Mouse (Mus musculus) ZHBTc4 (cell line): ENCODE results near the gene Rnf152.
A peak's percentile ranks its signal among the peaks of the same experiment; 100 is the strongest.

Source experiments
- DNase-seq: peaks from one replicate; pipeline ENCODE4 v3.0.0-alpha.2; 2011; ENCODE audit warnings: low read depth, low spot score

Rnf152 gene

DNA sequence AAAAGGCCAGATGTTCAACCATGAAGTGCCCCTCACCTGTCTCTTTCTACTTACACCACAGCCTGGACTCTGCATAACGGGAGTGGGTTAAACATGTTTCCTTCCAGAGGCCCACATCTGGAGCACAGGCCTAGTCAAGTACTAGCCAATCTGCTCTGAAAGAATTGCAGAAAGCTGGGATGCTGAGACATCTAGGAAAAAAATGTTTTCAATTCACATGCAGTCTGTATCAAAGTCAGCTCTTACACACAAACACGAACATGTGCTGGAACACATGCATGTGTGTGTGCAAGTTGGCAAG, 44.0 kb downstream of the Rnf152 start:
- DNase-seq: no peak

DNA sequence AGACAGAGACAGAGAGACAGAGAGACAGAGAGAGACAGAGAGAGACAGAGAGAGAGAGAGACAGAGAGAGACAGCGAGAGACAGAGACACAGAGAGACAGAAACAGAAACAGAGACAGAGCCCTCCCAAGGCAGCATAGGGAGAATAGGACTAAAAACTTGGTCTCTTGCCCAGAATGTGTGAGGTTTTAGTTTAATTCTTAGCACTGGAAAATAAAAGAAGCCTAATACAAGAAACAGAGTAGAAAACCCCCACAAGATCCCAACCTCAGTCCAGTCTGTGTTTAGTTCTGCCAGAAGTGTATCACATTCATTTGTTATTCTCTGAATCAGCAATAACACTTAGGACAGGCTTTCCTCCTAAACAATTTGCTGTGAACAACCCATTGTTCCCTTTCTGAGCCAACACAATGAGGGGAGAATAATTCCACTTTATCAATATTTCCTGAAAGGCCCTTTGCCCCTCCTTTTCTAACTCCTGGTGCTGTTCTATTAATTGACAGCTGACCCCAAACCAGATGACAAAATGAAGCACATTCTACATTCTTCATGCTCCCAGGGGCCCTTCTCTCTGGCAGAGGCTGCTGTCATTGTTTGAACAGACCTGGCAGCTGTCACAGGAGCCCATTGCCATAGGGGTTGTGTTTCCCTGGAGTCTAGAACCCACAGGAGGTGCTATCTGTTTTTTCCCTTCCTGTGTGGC, 44.5 kb downstream of the Rnf152 start:
- no peak for DNase-seq

DNA sequence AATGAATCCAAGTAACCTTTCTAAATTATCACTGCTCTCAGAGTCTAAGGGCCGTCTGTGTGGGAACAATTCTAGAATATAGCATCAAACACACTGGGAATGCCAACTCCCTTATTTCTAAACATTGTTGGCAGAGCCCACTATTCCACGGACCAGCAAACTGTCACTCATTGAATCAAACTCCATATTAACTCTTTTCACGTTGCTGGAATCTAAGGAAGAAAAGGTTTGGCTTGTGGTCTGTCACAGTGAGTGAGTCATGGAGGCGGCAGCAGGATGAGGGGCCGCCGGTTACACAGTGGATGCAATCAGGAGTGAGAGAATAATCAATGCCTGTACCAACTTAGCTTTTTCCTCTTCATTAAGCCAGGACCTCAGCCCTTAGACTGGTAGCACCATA, 54.3 kb downstream of the Rnf152 start:
- DNase-seq: no peak

DNA sequence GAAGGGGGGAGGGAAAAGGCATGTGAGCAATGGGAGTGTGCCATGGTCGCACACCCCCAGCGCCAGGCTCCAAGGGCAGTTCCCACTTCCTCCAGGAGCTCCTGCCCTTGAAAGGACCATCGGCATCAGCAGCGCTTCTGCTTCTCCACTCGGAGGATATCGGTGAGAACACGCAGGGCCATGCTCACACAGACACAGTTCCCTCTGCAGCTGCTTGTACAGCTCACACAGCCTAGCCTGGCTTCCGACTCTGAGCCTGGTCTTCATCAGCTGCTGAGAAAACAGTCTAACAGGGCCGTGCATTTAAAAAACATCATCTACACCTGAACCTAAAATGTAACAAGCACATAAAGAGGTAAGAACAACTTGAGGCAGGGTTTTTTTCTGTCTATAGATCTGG, 54.7 kb downstream of the Rnf152 start:
- no peak for DNase-seq

DNA sequence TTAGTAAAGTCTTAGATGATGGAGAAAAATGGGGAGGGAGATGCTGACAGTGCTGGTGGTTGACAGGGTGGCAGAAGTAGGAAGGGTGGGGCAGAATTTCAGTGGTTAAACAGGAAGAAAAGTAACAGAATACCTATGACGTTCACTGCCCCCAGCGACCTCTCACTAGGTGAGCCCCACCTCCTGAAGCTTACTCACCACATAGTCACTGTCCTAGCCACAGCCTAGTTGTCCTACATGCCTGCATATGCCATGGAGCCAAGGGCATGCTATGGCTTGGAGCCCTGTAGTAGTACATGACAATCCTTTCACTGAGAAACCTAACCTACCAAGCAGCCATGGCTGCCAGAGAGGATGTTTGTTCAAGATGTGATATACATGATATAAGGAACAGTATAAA, 64.7 kb downstream of the Rnf152 start:
- no peak for DNase-seq

DNA sequence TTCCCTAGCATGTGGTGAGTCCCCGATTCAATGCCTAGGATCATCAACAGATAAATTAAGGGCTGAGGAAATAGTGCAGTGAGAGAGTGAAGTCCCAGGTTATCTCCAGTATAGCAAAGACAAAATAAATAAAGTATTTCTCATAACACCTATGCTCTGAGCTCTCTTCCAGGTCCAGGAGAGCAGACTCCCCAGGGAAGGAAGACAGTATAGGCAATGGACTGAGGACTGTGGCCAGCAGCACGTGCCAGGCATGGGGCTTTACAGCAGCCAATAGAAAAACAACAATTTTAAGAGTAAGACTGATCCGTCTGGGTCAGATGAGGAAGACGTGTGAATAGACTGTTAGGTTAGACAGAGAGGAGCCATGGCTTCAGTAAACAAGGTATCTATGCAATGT, 69.0 kb downstream of the Rnf152 start:
- DNase-seq: no peak

DNA sequence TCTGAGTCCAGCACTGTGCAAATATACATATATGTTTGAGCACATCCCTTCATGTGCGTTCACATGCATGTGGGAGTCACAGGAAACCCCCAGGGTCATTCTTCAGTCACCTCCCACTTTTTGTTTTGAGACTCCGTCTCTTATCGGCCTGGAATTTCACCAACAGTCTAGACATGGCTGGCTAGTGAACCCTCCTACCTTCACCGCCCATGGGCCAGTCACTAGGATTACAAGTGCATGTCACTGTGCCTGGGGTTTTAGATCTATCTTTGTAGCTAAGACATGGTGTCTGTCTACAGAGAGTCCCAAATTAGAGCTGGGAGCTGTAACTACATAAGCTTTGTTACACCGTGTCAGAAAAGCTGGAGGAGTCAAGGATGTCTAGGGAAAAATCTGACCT, 69.6 kb downstream of the Rnf152 start:
- DNase-seq: no peak

DNA sequence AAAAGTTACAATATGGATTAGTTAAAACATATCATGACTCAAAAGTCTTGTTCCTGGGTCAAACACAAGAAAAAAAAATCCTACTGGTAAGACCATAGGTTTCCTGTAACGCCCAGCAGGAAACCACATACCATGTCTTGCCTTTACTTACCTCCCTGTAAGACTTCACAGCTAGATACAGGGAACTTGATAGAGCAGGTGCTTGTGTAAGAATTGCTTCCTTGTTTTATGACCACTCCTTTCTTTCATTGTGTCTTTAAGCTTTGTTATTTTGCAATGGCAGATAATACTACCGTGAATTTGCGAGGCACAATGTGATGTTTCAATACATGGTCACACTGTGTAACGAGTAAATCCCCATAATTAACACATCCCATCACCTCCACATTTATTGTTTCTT, 71.5 kb downstream of the Rnf152 start:
- DNase-seq: no peak

DNA sequence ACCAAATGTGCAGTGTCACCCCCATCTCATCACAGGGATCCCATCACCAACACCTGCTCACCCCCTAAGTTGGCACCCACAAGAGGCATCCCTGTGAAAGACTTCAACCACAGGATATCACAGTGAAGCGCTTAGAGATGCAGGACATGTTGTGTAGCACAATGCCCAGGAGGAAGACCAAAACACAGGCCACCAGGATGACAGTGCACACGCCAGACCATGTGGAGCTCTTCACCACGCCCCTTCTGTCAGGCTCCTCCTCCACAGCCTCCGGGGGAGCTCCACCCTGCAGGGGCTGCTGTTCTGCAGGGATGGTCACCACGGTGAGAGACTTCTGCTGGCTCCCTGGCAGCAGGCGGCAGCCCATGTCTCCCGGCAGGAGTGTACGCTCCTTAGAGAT, 72.4 kb downstream of the Rnf152 start:
- DNase-seq: peak; percentile 5

DNA sequence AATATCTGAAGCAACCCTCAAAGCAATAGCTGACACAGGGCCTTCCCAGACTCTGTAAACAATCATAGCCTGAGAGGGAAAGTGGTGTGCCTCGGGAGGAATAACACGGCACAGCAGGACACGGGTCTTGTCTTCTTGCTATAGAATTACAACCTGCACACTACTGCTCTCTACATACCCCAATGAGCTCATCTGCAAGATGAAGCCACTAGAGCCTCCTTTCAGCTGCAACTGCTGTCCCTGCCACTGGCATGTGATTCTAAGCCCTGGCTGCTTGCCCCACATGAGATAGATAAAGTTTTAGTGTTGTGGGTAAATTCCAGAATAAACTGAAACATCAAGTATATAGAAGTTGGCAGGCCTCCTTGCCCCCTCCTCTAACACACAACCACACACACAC, 75.2 kb downstream of the Rnf152 start:
- DNase-seq: no peak

DNA sequence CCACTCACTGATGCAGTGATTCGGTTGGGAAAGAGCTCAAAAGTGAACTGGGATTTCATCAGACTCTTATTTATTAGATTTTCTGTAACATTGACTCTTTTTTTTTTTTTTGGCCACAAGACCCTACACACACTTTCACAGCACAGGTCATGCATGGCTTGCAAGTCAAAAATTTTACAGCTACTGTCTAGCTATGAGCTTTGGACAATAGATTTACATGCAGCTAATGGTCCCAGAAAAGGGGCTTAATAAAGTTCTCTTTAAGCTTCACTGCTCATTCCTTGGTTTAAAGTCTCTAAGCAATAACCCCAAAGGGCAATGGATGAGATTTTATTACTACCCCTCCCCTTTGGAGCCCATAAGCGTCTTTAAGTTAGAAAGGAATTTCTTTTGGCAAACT, 76.3 kb downstream of the Rnf152 start:
- no peak for DNase-seq

DNA sequence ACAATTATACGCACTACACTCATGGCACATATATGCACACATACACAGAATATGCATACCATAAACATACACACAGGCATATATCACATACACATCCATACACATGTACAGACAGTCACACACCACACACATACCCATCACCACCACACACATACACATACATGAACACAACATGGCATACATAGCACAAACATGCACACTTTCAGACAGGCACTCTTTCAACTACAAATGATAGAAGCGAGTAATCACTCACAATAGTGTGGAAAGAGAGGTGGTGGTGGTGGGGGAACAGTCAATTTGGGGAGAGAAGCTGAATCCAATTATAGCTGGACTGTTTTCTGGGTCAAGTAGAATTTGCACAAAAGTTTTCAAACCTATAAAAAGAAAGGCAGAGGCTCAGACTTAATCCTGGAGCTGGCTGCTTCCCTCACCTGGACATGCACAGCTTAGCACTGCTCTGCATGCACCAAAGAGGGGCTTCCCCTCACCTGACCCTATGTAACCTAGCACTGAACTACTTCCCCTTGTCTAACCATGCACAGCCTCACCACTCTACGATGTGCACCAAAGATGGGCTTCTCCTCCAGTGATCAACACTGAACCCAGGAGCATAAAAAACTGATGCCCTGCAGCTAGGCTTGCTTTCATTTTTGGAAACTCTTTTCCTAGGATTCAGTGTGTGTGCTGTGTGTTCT, 81.9 kb downstream of the Rnf152 start:
- no peak for DNase-seq

DNA sequence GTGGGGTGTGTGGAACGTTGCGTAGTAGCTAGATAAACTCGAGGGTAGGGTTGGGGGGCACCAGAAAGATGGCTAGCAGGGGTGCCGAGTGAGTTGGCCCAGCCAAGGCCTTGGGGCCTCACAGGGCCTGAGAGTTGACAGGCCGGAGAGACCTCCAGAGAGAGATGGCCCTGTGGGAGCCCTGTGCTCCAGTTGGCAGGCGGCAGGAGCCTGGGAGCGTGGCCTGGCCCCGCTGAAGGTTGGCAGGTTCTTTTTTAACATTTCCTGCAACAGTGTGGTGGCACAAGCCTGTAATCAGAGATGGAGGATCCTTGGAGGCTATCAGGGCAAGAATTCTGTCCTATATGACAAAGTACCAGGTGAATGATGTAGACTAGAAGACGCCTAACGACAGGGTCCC, 85.4 kb downstream of the Rnf152 start:
- no peak for DNase-seq

DNA sequence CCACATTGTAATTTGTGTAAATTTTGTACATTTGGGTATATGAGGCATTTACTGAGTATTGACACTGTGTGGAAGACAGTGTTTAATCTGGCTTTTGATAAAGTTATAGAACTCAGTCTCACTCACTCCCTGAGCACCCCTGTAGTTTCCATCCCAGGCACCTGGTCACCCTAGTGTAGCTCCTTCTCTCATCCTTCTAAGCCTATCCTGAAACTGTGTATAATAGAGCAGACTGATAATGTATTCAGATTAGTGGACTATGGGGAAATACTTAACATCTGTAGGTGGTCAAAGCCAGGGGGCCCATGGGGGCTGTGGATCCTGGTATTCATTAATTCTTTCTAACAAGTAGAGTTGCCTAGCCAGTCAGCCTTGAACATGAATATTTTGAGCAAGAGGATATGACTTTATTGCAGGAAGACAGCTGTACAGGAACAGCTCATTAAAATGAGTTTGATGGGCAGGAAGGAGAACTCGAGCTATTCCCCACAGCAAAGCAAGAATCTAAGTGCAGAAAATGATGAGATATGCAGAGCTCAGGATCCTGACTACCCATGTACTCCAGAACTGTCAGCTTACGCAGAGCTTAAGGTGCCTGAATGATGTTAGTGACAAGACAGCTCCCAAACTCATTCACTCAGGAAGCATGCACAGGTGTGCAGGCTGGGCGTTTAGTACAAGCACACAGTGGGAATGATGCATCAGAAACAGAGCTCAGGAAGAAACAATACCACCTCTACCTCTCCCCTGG, 93.1 kb downstream of the Rnf152 start:
- no peak for DNase-seq

DNA sequence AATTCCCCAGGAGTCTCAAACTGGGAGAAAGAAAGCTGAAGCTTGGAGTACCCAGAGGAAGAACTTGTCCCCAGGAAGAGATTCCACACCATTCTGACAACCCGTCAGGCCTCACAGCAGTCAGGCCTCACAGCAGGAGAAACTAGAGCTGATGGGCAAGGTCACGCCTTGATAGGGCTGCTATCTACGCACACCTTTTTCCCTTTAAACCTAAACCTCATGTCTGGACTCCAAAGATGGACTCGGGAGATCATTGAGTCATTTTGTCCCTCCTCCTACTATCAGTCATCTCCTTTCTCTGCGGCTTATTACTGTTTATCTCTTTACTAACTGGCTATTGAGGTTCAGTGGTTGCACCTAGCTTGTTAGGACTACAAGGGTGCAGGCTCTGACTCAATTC, 96.3 kb downstream of the Rnf152 start:
- DNase-seq: no peak

DNA sequence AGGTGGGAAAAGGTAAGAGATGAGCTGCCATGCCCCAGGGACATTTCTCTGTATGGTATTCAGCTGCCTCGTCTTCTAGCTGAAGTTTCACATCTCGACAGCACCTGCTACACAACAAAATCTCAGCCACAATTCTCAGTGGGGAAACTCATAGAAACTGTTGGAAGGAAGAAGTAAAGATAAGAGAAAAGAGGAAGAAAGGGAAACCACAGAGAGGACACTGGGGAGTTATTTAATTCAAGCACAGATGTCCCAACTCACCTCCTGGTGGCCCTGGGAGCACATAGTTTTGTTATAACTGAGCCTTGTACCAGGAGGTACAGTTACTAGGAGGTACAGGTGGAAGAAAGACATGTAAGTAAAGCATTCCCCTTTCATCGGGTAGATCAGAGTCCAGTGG, 99.3 kb downstream of the Rnf152 start:
- DNase-seq: no peak

DNA sequence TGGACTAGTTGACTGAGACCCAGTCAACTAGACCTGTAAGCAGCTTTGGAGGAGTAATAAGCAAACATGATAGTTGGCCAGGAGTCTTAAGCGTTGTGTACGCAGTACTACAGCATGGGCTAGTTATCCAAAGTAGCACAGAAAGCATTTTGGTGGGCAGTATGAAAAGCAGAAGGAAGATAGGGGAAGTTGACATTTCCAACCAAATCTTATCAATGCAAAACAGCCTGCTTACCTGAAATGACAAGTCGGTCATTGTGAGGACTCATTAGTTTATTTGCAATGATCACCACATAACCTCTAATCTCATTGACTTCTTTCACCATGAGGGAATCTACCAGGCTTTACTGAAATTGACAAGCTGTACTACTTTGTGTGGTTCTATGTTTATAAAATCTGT, 107.3 kb downstream of the Rnf152 start:
- DNase-seq: no peak

DNA sequence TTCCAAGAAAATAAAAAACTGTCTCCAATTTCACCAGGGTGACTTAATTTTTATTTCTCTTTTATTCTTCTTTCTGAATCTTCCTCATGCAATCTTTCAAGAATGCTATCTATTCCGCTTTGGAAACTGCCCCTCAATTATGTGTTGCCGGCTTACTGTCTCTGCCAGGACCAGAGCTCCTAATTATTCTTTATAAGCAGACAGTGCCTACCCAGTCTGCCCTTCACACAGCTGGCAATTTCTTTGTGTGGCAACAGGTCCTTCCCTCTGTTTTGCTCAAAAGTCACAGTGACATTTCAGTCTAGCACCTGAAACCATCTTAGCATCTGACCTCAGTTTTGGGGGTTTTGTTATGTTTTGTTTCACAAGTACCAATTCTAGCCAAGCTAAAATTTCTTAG, 109.9 kb downstream of the Rnf152 start:
- no peak for DNase-seq

DNA sequence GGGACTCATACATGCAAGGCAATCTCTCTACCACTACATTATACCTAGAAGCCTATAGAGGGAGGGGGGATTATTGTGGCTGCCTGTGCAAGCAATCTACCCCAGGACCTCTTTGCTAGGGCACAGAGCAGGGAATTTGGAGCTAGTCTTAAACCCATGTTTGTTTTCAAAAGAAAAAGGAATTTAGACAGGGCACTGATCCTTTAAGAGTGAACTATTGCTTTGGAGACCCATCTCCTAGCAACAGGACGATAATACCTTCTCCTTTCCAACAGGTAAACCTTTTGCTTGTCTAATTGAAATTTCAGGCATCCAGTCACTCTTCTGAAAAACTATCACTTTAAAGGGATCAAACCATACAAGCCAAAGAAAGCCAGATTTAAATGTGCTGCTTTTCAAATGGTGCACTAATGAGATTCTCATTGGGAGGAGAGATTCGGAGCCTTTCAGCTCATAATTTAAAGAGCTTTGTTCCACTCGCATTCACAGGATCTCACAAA, 110.4 kb downstream of the Rnf152 start:
- DNase-seq: no peak

DNA sequence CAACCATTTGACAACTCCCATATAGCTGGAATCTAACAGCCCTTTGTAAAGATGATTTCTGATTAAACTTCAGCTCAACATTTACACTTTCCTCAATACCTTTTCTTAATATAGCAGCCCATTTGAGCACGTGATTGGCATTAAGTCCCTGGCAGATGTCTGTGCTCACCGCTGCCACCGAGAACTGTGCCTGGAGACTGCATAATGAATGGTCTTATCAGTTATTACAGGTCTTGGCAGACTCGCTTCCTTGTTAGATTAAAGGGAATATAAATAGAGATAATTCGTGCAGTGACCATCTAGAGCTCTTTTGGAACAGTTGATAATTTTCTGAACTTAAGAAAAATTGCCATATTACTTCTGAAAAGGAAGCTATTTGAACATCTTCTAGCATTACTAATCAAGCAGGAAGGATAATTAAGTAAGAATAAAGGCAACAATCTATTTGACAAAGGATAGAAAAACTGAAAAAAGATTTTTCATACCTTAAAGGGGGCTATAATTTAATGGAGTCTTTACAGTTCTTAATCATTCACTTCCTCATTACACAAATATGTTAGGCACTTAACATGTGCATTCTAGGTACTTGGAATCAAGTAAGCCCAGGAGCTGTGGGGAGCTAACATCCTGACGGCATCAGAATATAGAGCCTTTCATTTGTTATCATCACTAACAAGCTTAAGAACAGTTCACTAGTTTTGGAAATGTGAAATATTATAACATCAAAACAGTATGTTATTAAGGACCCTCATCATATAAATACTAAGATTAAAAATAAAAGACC, 113.0 kb downstream of the Rnf152 start:
- DNase-seq: no peak

DNA sequence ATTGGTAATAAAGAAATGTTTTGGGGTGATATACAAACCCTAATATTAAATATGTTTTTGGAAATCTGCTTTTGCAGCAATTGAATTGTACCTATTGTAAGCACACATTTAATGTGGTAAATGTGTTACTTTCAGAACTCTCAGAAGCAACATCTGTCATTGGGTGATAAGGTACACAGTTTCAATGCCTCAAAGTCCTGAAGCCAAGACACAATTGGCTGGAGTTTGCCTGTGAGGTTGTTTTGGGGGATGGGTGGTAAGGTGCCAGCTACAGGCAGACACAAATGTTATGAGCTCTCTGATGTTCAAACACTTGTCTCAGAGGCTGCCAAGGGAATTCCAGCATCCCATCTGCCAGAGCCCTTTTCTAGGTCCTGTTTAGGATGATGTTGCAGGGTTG, 116.3 kb downstream of the Rnf152 start:
- no peak for DNase-seq
